Mouse (Mus musculus): ENCODE data around the gene Commd1.

DNA sequence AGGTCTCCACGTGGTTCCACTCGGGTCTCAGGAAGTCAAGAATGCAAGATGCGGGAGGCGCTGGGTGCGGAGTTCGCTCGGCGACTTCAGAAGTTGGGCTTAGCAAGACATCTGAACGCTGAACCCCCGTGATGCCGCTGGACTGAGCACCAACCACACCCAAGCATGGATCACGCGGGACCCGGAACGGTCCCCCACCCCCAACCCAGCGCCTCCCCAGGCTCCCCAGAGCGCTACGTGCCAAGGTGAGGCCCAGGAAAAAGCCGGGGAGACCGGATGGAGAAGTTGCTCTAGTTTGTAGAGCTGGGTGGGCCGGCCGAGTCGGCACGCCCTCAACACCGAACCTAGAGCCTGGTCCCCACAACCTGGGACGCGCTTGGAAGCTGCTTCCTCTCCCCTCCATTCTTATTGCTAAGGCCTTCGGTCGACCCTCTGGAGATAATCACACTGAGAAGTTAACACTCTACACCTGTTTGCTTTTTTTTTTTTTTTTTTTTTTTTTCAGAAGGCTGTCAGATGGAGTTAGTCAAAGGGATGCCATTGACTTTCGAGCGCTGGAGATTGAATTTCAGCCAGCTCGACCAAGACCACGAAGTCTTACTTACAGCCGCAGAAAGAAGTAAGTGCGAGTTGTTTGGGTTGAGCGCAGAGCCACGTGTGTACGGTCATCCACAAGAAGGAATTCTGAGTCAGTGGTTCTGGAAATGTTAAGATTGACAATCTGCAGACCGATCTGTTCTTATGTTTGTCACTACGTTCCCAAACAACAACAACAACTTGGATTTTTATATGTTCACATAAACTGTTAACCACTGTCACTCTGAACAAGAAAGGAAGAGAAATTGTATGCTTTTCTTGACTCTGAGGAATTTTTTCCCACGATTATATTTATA is 121.6 kb downstream of the Commd1 start, which contains the start of gene B3gnt2:
- TF ChIP-seq CTCF (conservative IDR thresholded peaks at IDR 0.05; ENCODE audit: low read length) (no peak), NANOG (IDR thresholded peaks at IDR 0.05; ENCODE audit: borderline replicate concordance, low read length) (no peak), POU5F1 (IDR thresholded peaks at IDR 0.05; ENCODE audit: borderline replicate concordance, low read length) (no peak)
